Mouse (Mus musculus) G1E (cell line): ENCODE measurements around the gene Kalrn.

Source experiments
- CTCF ChIP-seq: IDR thresholded peaks from 2 replicates; pipeline ENCODE4 v1.5.1; 2012; ENCODE audit warnings: low read depth, low read length, inconsistent platforms, mixed read lengths
- GATA1 ChIP-seq: IDR thresholded peaks from 2 replicates; pipeline ENCODE4 v1.6.1; 2012; ENCODE audit warnings: borderline replicate concordance, low read length, inconsistent platforms, mixed read lengths
- GATA2 ChIP-seq: IDR thresholded peaks from 2 replicates; pipeline ENCODE4 v1.6.1; 2012; ENCODE audit warnings: low read depth, low read length, inconsistent platforms, borderline replicate concordance
- POLR2AphosphoS5 ChIP-seq: IDR thresholded peaks from 2 replicates; pipeline ENCODE4 v1.6.1; 2012; ENCODE audit warnings: low read depth, low read length, inconsistent platforms; ENCODE audit not compliant: insufficient replicate concordance
- TAL1 ChIP-seq: conservative IDR thresholded peaks from 2 replicates; pipeline ENCODE4 v1.6.1; 2012; ENCODE audit warnings: low read depth, low read length, inconsistent platforms, mixed read lengths

GRCm38 (mm10) chr16:34031565-34031964 lies 541.8 kb downstream of the Kalrn start:
- no peak for TF ChIP-seq CTCF
- no peak for TF ChIP-seq GATA1
- no peak for TF ChIP-seq GATA2
- no peak for TF ChIP-seq POLR2AphosphoS5
- TF ChIP-seq TAL1, result peak; percentile 93
